Mouse (Mus musculus) layer of hippocampus, postnatal 10 days (tissue): ENCODE measurements around the gene Gm17455. TPM values are rescaled to one million over a fixed set of nuclear protein-coding genes. Genes with fewer than 3 reads are reported as not detected.

Source experiments
- DNase-seq, 2 experiments: peaks; one replicate each; pipeline ENCODE4 v3.0.0; 2021; ENCODE audit warnings: low spot score in 2 of 2
- long read RNA-seq: library from polyadenylated mRNA; stranded (forward); transcript quantifications from one replicate; pipeline ENCODE4 v2.0.0, GENCODE M21; 2023
- total RNA-seq, 2 experiments: library from RNA; stranded (reverse); gene quantifications; 2 replicates each; pipeline ENCODE4 v1.2.3; 2021

The Gm17455 gene
- total RNA-seq = 1 to 10 TPM; 3.6 to 3.7 TPM
- long read RNA-seq, partial matches to known transcripts = 0 of 5 reads
- long read RNA-seq, other reads (novel, unspliced or antisense) = 1 of 5 reads

DNA sequence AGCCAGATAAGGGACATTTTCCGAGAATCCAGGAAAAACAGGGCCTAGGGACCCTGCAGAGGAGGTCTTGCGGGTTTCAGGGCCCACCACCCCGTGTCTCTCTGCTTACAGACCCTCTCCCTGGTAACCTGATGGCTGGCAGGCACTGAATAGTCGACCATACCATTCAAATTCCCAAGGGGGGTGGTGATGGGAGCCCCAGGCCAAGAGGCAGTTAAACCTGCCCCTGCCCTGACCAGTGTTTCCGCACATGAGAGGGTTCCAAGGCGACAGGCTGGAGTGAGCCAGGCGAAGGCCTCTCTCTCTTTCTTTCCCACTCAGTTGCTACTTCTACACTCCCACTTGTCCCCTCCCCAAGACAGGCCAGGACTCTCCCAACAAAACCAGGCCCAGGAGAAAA lies at the start of gene Gm17455:
Gene Gm17455, plus strand, starts transcription at position 278 of the 400 bp plus-strand sequence.
- DNase-seq = no peak

DNA sequence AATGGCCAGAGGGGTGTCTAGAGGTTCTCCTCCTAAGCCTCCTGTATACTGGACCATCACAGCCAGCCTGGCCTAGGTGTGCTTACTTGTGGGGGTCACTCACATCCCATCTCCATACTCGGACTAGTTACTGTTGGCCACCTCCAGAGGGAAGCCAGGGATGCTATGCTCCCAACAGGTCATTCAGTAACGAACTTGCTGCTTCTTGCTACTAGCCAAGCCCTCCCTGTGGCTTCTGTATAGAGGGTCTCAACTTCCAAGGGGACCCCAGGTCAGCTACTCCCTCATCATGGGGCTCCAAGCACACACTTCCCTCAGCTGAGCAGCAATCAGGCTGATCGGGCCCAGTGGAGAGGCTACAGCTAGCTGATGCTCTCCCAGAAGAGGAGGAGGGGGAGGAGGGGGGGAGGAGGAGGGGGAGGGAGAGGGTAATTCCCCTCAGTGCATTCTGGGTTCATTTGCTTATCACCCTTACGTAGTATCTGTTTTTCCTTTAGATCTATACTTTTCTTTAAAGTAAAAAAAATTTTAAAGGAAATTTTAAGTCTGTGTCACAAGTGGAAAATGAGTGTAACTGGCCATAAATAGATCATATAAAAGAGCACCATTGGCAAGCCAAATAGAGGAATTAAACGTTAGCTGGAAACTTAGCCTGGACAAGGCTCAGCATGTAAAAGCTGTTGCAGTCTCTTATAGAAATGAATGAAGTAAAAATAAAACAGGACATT lies 49.3 kb upstream of the Gm17455 start:
- no peak for DNase-seq

DNA sequence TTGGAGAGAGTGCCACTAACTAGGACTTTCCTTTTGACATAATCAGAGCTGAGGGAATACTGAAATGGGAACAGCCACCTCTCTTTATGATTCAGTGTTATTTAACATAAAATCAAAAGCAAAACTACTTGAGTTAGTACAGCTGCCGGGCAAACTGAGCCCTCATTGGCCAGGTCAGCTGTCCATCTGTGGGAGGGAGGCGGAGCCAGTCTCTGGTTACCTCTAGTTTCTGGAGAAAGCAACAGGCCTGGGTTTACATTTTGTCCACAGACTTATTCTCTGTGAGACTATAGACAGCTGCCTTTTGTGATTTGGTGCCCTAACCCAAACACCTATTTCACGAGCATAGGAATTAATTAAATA lies 48.7 kb upstream of the Gm17455 start:
- peak; percentile 75 to 76 for DNase-seq

DNA sequence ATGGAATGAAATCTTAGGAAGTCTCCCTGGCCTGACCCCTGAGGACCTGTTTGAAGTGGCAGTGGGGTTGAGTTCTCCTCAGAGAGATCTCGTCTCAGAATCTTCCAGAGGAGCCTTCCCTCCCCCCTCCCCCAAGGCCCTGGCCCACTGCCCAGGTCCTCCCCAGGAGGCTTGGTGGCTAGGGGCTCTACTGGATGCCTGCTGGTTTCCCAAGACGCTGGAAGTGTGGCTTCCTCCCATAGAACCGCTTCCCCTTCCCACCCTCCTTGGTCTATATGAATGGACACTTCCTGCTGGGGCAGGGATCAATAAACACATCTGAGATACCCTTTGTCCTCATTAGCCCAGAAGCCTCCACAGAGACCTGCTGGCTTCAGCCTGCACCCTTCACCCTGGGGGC lies 48.3 kb upstream of the Gm17455 start:
- no peak for DNase-seq

DNA sequence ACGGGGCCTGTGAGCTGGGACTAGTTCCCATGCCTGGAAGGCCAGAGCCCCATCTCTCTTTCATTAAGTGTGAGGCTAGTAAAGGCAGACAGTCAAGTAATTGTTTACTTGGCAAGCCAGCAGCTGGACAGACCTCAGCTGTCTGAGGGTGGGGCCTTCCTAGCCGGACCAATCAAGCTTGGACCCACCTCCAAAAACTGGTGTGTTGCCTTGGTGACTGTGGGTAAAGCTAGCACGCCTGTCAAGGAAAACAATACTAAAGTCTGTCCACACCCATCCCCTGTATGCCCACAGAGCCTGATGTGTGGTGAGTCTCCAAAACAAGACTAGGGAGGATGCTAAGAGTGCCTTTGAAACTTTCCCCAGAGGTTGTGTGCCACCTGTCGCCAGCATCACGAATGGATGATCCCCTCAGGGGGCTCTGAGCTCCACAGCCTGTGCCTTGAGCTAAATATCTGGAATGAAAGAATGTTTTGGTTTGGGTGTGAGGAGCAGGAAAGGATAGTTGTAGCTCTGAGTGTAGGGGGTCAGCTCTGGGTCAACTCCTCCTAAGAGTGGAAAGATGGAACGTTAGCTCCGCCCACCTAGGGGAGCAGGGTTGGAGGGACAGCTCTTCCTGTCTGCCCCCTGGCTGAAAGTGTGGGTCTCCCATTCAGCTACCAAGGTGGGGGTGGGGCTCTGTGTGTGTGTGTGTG lies 47.6 kb upstream of the Gm17455 start:
- DNase-seq = no peak

DNA sequence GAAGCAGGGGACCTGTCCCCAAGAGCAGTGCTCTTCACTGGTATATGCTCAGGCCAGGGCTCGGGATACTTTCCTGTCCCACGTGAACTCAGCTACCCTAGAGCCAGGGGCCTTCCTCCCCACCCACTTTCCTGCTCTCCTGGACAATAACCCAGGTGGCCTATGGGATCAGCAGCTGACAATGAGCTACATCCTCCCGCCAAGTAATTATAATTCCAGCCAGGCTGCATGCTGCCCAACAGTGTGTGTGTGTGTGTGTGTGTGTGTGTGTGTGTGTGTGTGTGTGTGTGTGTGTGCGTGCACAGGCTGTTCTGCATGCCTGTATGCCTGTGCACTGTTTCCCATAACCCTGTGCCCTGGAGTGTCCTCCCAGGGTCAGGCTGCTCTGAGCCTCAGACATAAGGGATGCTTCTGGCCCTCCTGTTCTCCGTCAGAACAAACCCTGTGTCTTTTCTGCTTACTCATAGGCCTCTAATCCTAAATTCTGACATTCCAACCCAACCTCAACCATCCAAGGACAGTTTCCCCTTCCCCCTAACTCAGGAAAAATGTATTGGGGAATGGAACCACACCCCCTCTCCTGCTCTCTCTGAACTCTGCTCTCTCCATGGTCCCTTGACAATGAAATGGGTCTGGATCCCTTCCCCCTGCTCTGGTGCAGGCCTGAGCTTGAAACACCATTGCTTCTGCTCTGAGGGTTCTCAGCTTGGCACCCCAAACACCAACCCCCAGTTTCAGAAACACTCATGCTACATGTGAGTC lies 46.1 kb upstream of the Gm17455 start:
- no peak for DNase-seq

DNA sequence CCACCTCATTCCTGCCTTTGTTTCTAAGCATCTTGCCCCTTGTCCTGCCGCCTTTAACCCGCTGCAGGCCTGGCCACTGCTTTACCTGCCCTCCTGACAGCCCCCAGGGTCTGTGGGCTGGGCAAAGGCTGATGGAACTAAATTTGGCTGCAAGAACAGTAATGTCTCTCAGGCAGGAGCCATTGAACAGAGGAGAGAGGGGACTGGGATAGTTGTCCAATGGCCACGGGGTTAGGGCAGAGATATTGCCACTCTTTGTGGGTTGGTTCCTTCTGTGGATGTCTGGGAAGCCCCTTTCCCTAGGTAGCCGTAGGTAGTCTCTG lies 45.6 kb upstream of the Gm17455 start:
- DNase-seq = no peak

DNA sequence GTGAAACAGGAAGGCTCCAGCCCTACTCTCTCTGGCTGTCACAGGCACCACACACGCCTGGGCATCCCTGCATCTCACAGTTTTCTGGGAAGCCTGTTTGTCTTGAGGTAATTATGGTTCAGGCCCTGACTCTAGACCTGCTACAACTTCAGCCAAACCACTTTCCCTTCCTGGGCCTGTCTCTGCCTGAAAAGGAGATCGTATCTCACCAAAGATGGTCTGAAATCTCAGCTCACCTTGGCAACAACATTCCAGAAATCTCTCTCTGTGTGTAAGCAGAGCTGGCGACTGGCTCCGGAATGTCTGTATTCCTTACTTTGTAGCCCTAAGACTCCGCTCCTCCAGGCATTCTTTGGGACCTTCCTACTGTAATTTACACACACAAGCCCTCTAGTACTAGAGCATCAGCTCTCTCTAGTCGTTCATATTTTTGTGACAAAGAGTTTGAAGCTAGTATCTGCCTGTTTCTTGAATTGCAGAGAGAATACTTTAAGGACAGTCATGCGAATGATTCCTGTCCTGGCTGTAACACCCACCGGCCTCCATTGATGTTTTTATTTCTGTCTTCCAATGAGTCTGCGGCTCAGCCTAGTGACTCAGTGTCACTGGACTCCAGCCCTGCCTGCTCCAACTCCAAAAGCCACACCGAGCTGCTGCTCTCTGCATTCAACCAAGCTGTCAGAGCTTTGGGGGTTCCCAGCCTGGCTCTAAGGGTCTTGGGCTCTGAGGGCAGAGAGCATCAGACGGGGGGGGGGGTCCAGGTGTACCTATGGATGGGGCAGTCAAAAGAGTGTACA lies 44.4 kb upstream of the Gm17455 start:
- DNase-seq = no peak

DNA sequence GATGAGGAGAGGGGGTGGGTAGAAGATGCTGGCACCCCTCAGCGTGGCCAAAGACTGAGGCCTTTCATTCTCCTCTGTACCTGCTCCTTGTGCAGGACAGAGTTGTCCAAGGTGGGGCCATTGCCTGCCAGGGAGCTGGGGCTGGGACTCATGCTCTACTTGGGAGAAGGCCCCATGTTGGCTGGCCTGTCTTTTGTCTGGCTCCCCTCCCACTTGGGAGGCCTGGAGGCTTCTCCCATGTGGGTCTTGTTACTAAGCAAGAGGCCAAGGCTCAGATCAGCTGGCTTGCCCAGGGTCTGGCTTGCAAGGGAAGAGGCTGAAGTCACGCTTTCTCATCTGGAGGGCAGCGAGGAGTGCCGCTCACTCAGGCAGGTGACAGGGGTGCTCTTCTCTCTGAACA lies 42.1 kb upstream of the Gm17455 start:
- DNase-seq = no peak

DNA sequence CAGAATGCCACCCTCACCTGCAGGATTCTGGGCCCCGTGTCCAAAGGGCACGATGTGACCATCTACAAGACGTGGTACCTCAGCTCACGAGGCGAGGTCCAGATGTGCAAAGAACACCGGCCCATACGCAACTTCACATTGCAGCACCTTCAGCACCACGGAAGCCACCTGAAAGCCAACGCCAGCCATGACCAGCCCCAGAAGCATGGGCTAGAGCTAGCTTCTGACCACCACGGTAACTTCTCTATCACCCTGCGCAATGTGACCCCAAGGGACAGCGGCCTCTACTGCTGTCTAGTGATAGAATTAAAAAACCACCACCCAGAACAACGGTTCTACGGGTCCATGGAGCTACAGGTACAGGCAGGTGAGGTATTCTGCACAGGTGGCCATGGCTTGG lies 41.6 kb upstream of the Gm17455 start:
- DNase-seq = no peak

DNA sequence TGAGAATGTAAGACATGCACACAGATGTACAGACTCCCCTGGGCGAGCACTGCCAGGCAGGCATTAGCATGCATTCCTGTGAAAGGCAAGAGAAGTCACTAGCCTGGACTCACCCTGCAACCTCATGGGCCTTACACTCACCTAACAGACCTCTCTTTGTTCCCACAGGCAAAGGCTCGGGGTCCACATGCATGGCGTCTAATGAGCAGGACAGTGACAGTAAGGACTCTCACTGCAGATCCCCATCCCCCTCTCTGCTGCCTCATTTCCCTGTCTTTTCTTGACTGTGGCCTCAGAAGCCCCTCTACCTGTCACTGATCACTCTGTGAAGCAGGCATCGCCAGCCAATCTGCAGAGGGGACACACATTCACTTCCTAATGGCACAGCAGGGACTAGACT lies 40.8 kb upstream of the Gm17455 start:
- no peak for DNase-seq

DNA sequence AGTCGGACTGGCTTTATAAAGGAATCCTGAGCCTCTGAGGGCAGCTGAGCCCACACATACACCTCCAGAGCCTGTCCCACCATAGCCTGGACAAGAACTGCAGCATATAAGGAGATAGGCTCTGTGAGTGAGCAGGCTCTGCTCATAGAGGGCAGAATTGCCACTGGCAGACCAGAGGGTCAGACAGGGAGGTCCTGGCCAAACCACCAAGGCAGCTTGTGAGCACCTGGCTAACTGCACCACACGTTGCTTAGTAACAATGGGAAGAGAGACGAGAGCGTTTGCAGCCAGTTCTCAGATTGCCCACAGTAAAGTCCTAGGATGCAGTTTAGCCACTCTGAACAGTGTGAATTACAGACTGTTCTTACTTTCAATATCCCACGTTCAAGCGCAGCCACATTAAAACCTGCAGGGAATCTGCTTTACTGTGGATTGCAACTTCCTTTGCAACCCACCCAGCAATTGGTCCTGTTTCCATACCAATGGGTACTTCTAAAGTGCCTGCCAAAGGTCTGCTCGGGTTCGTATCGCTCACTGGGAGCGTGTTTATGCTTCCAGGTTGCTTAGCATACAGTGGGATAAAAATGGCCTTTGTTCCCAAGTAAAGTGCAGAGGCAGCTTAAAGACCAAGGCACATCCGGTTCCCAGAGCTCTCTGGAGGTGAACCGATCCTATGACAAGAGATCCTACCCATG lies 37.8 kb upstream of the Gm17455 start:
- no peak for DNase-seq

DNA sequence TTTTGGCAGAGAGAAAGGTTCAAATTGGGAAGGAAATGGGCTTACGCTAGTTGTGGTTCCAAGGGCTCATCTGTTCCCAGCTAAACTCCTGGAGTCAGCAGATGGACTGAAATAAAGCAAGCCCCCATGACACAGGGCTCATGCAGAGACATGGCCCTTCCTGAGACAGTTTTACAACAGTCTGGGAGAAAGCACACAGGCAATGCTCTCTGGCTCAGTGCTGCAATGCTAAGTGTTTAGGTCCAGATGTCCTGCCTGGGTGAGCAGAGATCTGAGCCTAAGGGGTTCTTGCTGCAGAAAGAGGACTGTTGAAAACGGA lies 37.3 kb upstream of the Gm17455 start:
- no peak for DNase-seq

DNA sequence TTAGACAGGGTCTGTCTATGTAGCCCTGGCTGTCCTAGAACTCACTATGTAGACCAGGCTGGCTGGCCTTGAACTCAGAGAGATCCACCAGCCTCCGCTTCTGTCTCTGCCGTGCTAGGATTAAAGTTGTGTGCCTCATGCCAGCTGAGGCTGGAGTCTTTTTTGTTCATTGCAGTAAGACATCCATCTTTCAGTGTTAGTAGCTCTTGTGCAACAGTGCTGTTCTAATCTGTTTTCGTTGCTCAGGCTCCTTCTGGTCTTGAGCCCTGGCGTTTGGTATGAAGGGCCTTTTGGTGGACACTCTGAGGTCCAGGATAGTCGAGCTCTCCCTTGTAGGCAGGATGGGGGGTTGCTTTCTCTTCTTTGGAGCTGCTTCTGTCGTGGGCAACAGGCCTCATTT lies 36.1 kb upstream of the Gm17455 start:
- no peak for DNase-seq

DNA sequence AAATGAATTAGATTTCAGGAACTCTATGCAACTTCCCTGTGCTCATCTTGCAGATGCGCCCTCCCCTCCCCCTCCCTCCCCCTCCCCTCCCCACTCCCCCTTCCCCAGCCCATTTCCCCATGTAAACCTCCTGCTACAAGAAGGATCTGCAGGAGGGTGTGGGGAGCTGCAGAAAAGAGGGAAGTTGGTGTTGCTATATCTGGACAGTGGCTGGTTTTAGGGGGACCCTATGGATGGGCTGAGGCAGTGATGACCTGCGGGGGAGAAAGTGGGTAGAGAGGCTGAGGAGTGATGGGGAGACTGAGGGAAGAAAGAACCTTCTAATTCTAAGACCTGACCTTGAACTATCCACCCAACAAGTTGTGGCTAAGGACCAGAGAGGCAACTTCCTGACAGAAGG lies 32.4 kb upstream of the Gm17455 start:
- no peak for DNase-seq

DNA sequence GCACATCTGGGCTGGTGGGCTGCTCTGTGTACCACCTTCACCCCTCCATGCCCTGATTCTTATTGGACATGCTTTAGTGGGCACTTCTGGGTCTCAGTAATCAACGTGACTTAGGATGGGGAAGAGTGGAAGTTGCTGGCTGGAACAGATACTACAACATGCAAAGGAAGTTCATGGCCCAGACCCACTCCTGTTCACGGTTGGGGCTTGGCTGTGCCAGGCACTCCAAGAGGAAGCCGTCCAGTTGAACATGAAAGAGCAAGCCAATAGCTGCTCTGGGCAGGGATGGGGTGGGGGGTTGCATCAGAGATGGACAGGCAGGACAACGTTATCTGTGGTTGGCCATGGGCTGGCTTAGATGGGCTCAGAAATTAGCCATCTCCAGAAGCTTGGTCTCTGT lies 31.6 kb upstream of the Gm17455 start:
- no peak for DNase-seq

DNA sequence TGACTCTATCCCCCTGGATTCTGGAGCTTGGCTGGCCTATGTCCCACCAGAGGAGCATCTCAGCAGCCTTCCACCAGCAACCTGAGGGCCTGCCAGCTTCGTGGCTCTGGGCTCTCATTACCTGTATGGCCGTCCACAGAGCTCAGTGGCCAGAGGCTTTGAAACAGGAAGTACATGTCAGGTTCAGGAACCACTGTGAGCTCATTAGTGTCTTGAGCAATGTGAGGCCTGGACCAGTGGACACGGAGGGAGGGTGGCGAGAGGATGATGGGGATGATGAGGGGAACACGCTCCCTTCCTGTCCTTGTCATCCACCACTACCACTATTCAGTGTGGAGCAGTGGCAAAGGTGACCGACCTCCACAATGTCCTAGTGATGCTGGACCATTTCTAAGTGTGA lies 30.1 kb upstream of the Gm17455 start:
- no peak for DNase-seq

DNA sequence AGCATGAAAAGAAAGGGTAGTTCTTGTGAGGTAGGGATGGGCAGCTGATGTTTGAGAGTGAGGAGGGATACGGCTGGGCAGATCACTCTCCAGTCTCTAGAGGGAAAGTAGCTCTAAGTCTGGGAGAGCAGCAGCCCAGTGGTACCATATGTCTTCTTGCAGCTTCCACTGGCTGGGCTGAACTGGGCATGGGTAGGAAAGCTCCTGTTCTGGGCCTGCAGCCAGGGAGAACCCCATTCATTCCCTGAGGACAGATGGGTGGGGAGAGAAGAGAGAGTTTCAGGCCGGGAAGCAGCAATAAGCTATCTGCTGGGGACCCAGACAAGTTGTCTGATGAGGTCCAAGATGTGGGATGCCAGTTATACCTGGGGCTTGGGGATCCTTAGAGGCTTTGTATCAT lies 29.4 kb upstream of the Gm17455 start:
- peak; percentile 47 to 58 for DNase-seq

DNA sequence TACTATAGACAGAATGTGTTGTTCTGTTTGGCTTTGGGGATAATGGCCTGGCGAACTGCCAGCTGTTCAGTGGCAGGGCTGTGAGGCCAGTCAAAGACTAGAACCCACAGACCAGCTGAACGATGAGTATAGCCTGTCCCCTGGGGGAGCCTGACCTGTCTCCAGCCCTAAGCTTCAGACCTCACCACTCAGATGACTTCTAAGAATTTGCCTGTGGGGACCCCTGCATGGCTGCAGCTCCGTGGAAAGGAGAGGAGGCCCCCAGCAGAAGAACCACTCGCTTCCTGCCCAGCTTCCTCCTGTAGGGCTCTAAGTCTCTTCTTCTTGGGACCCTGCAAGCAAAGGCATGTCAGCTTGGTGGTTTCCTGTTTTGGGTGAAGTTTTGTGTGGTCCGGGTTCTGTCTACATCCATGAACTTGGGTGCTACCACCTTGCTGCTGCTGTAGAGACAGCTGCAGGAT lies 28.9 kb upstream of the Gm17455 start:
- no peak for DNase-seq

DNA sequence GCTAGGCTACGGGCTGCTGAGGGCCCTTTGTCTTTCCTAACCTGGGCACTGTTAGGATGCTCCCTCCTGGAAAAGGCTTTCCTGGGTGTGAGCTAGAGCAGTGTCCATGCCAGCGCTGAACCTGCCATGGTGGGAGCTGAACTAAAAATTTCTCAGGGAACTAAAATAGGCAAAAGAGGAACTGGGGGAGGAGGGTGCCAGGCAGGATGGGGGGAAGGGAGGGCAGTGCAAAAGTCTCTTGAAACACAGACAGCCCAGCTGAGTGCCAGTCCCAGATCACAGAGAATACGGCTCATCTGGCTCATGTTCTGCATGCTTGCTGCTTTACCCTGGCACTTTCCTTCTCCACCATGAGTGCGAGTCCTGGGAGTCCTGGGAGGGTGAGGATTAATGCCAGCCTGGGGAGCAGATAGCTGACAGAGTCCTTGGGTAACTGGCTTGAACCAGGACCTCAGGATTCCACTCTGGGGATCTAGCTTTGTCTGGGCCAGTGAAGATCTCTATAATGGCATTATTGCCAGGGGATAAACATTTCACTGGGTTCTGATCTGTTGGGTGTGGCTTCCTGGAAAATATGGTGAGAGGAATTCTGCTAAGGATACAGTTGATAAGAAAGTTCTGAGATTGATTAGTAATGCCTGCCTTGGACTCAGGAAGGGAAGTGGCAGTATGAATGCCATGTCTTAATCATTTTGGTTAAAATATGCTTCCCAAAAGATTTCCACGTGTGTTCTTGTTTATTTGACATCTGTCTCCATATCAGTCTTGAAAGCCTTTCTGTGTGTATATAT lies 27.7 kb upstream of the Gm17455 start:
- DNase-seq = no peak
